Mouse (Mus musculus): ENCODE measurements around the gene Prl3d2.
"Not testable (repeated sequence)": the region's sequence is repeated elsewhere in the genome, so short reads cannot be mapped to it uniquely, and the experiment has no call there.

Gene Prl3d2

GRCm38 (mm10) chr13:27121398-27121797, at the start of gene Prl3d2:
Gene Prl3d2 (plus strand): TSS chr13:27121698.
- not testable (repeated sequence) for DNase-seq

GRCm38 (mm10) chr13:27093890-27094289, 27.6 kb upstream of the Prl3d2 start, which contains the start of gene Prl3d1:
Gene Prl3d1 (plus strand): TSS chr13:27094190.
- DNase-seq = not testable (repeated sequence)

- DNase-seq = no peak
These were observed 26.8 kb downstream of the Prl3d2 start for GRCm38 (mm10) chr13:27148264-27148663.

DNA sequence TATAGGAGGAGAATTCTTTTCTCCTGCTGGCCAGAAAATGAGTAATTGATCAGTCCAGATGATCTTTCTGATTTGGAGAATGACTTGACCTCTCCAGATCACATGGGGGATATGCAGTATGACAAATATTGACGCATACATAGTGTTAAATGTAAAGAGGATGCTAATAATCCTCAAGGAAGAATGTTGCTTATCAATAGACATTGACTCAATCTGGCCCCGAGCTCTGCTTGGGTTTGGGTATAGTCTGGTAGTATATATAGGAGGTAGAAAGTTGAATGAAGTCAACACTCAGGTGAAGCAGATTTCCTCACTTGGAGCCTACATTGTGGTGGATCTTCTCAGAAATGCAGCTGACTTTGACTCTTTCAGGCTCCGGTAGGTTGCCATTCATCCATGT, 35.0 kb downstream of the Prl3d2 start, which contains the start of gene Prl3d3:
Prl3d3 (plus strand) TSS at position 301 of the 400 bp plus-strand sequence.
- DNase-seq = not testable (repeated sequence)
